Mouse (Mus musculus) megakaryocyte, embryonic 14.5 days (primary cell): Measurements from ENCODE around the gene Gm42906. TPM values are rescaled to one million over a fixed set of nuclear protein-coding genes. Genes with fewer than 3 reads are reported as not detected.

Source experiments
- H3K27me3 ChIP-seq: replicated peaks from 2 replicates; pipeline ENCODE3; 2012; ENCODE audit warnings: inconsistent platforms
- H3K36me3 ChIP-seq: replicated peaks from 2 replicates; pipeline ENCODE3; 2012; ENCODE audit warnings: low read length, inconsistent platforms, mixed read lengths
- H3K4me1 ChIP-seq: 2 replicates; pipeline ENCODE4 v1.6.1; 2012; ENCODE audit warnings: inconsistent platforms
- H3K4me3 ChIP-seq: replicated peaks from 2 replicates; pipeline ENCODE3; 2012; ENCODE audit warnings: moderate library complexity, mild to moderate bottlenecking, inconsistent platforms
- H3K9me3 ChIP-seq: 2 replicates; pipeline ENCODE4 v1.6.1; 2012; ENCODE audit warnings: inconsistent platforms
- FLI1 ChIP-seq: IDR thresholded peaks from 2 replicates; pipeline ENCODE4 v1.6.1; 2012; ENCODE audit warnings: low read length, inconsistent platforms, mixed read lengths
- GATA1 ChIP-seq: IDR thresholded peaks from 3 replicates; pipeline ENCODE4 v1.6.1; 2012; ENCODE audit warnings: mixed read lengths, low read length, inconsistent platforms, borderline replicate concordance
- polyA plus RNA-seq: library from polyadenylated mRNA; stranded (reverse); fragments of >175 nt; gene quantifications from 2 replicates; pipeline ENCODE4 v1.2.3, GENCODE M21; 2012; ENCODE audit warnings: low replicate concordance; ENCODE audit not compliant: insufficient read depth

Gm42906 gene
- polyA plus RNA-seq, result not detected in 2 replicates

DNA sequence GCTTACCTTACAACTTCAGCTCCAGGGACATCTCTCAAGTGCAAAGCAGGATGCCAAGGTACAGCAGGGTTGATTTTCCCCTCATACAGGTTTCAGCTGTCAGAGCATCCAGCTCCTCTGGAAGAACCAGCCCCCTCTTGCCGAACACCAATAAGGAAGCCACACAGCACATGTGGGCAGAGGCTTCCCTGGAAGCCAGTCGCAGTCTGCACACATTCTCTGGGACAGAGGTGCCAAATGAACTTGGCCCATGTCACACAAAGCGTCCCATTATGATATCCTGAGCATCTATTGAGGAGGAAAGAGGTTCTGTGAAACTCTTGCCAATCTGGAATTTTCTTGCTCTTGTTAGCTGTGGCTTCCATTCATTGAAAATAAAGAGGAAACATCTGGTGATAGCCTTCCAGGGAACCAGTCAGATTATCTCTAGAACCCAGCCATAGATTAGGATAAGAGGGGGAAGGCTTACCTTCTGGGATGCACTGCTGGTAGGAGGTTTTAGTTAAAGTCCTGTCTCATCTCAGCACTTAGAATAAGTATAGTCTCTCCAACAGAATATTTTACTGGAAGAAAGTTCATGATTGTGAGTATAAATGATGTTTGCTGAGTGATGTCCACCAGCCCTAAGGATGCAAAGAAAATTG is at the start of gene Gm42906:
Gene Gm42906 (minus strand): TSS at position 51 of the 644 bp plus-strand sequence.
- no peak within 1 kb of the TSS for H3K4me3 ChIP-seq
- peaks cover 1% of the 10 kb centered on the region for H3K27me3 ChIP-seq
- H3K36me3 ChIP-seq, result no peaks in the 10 kb centered on the region
- peaks cover 4% of the 10 kb centered on the region for H3K4me1 ChIP-seq
- H3K9me3 ChIP-seq, result 0 out of 2 replicates have a peak, but pooled peaks cover 4% of the 10 kb centered on the region
- TF ChIP-seq FLI1, result no peak

DNA sequence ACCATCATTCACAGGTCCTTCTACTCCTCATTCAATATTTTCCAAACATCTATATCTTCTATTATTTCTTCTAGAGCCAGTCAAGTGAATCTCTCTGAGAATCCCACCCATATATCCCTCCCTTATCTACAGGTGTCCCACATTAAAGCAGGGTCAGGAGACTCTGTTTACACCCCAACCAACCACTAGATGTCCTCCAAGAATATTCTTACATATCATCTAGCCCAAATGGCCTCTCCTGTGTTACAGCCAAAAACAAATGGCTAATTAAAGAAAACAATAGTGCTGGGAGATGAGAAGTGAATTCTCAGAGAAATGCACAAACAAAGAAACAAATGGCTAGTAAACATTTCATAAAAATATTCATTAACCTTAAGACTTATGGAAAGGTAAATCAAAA is 17.7 kb upstream of the Gm42906 start:
- TF ChIP-seq GATA1 (no peak), FLI1 (no peak)
- Histone ChIP-seq H3K9me3 (no peaks in the 10 kb centered on the region), H3K36me3 (no peaks in the 10 kb centered on the region), H3K4me1 (no peaks in the 10 kb centered on the region), H3K27me3 (no peaks in the 10 kb centered on the region), H3K4me3 (no peak overlapping the region)

DNA sequence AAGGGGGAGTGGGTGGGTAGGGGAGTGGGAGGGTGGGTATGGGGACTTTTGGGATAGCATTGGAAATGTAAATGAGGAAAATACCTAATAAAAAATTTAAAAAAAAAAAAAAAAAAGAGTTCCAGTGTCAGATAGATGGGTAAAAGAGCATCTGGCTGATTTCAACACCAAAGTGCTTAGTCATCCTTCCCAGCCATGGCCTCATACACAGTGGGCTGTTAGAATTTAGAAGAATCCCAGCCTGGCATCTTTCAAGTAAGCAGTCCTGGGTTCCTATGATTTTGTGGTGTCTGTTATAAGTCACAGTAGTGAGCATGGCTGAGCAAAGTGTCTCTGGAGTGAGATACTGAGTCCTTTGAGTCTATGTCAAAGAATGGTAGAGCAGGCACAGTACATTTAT is 7.1 kb upstream of the Gm42906 start:
- no peaks in the 10 kb centered on the region for H3K27me3 ChIP-seq
- H3K9me3 ChIP-seq, result 0 out of 2 replicates have a peak, but pooled peaks cover 5% of the 10 kb centered on the region
- H3K36me3 ChIP-seq, result no peaks in the 10 kb centered on the region
- TF ChIP-seq GATA1 (no peak), FLI1 (no peak)
- H3K4me1 ChIP-seq, result no peaks in the 10 kb centered on the region
- H3K4me3 ChIP-seq, result no peak overlapping the region

DNA sequence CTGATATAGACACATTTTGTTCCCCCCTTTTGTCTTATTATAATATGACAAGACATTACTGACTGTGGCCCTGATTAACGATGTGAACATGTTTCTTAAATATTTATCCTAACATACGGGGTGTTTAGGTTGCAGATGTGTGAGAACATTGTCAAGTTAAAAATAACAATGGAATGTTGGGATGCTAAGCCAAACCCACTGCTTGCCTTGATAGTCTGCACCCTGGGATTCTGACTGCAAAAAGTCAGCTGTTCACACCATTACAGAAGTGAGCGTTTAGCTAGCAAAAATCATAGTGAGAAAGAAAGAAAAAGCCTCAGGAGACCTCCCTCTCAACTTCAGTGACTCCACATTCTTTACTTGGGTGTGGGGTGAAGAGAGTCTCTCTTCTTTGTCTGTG is 1.5 kb downstream of the Gm42906 start:
- no peak for TF ChIP-seq FLI1
- TF ChIP-seq GATA1, result no peak
- no peak overlapping the region for H3K4me3 ChIP-seq
- peaks cover 1% of the 10 kb centered on the region for H3K27me3 ChIP-seq
- H3K9me3 ChIP-seq, result 0 out of 2 replicates have a peak, but pooled peaks cover 4% of the 10 kb centered on the region
- H3K4me1 ChIP-seq, result peaks cover 4% of the 10 kb centered on the region
- H3K36me3 ChIP-seq, result no peaks in the 10 kb centered on the region

DNA sequence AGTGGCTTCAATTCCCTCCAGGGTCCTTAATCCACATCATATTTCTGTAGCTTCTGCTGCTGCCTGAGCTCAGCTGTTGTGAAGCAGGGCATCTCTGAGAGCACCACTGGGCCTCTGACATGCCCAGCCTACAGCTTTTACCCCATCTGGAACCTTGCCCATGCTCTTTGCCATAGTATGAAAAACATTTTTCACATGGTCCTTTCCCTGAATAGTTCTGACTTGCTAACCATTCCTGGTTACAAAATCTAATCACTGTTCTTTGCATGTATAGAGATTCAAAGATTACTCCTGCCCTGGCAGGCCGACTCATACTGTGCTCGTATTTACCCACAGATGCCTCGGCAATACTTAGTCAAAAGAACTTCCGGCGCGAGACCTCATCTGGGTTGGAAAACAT is 5.3 kb downstream of the Gm42906 start:
- Histone ChIP-seq H3K27me3 (peaks cover 1% of the 10 kb centered on the region), H3K9me3 (0 out of 2 replicates have a peak, but pooled peaks cover 3% of the 10 kb centered on the region), H3K4me3 (no peak overlapping the region), H3K36me3 (no peaks in the 10 kb centered on the region), H3K4me1 (peaks cover 7% of the 10 kb centered on the region)
- no peak for TF ChIP-seq GATA1
- no peak for TF ChIP-seq FLI1

DNA sequence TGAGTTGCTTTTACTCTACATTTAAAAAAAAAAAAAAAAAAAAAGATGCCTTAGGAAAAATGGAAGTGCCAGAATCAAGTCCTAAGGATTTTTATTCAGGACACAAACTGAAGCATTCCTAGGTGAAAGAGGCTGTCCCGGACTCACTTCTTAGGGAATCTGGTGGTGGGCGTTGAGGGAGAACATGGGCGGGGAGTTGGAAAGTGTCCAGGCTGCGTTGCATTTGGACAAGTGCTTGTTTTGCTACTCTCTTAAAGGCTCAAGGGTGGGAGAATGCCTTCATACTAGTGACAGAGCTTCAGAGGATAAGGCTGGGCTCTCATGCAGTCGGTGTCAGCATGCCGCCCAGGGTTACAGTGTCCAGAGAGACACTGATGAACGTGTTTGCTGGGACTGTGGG is 6.1 kb downstream of the Gm42906 start:
- Histone ChIP-seq H3K4me1 (peaks cover 8% of the 10 kb centered on the region), H3K27me3 (no peaks in the 10 kb centered on the region), H3K4me3 (no peak overlapping the region), H3K36me3 (no peaks in the 10 kb centered on the region), H3K9me3 (0 out of 2 replicates have a peak, but pooled peaks cover 4% of the 10 kb centered on the region)
- TF ChIP-seq GATA1 (no peak), FLI1 (no peak)

DNA sequence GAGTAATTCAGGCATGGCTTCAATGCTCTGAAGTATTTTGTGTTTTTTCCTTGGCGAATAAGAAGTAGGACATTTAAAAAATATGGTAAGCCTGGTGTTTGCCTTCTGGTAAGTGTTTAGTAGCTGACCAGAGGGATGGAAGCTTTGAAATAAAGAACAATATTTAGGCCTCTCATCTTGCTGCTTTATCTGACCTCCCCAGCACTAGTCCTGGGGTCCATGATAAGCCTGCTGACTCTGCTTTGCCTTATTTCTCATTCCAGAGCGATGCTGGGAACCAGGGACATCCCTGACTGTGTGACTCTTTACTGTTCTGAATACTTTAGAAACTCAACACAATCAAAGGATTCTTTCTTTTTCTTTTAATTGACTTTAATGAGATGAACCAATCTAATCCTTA is 9.4 kb downstream of the Gm42906 start:
- Histone ChIP-seq H3K4me1 (peaks cover 7% of the 10 kb centered on the region; the same call in 1 of the 2 replicates), H3K27me3 (no peaks in the 10 kb centered on the region), H3K4me3 (no peak overlapping the region), H3K9me3 (0 out of 2 replicates have a peak, but pooled peaks cover 4% of the 10 kb centered on the region), H3K36me3 (no peaks in the 10 kb centered on the region)
- TF ChIP-seq GATA1 (no peak), FLI1 (no peak)

DNA sequence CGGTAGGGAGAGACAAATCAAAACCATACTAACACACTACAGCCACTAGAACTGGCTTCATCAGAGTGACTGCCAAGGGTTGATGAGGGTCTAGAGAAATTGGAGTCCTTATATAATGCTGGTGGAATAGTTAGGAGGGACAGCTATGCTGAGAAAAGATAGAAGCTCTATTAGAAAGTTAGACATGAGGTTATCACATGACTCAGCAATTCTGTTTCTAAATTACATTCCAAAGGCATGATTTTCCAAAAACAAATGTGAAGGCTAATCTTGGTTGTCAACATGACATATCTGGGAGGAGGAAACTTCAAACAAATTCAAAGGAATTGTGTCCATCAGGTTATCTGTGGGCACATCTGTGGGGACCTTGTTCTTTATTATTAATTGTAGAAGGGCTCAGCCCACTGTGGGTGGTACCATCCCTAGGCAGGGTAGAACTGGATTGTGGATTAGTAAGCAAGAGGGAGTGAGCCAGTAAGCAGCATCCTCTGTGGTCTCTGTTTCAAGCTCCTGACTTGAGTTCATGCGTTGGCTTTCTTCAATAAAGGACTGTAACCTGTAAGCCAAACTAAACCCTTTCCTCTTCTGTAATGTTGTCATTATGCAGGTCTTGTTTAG is 10.4 kb downstream of the Gm42906 start:
- H3K4me3 ChIP-seq, result no peak overlapping the region
- no peaks in the 10 kb centered on the region for H3K27me3 ChIP-seq
- TF ChIP-seq FLI1 (no peak), GATA1 (no peak)
- no peaks in the 10 kb centered on the region for H3K36me3 ChIP-seq
- H3K9me3 ChIP-seq, result 0 out of 2 replicates have a peak, but pooled peaks cover 4% of the 10 kb centered on the region
- peaks cover 17% of the 10 kb centered on the region for H3K4me1 ChIP-seq

DNA sequence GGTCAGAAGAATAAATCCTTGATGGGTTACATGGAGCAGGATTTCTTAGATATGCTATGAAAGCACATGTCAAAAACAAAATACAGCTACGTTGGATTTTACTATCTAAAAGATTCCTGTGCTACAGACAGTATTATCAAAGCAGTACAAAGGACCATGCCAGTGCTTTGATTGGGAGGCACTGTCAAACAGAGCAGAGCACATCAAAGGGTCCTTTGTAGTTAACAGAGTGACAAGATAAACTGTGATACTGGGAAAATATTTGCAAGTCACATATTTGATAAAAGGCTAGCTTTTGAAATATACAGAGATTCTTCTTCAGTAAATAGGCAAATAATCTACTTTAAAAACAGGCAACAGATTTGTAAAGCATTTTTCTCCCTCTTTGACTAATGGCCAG is 11.0 kb downstream of the Gm42906 start:
- Histone ChIP-seq H3K36me3 (no peaks in the 10 kb centered on the region), H3K27me3 (no peaks in the 10 kb centered on the region), H3K4me1 (peaks cover 21% of the 10 kb centered on the region), H3K4me3 (no peak overlapping the region), H3K9me3 (0 out of 2 replicates have a peak, but pooled peaks cover 4% of the 10 kb centered on the region)
- no peak for TF ChIP-seq GATA1
- TF ChIP-seq FLI1, result no peak

DNA sequence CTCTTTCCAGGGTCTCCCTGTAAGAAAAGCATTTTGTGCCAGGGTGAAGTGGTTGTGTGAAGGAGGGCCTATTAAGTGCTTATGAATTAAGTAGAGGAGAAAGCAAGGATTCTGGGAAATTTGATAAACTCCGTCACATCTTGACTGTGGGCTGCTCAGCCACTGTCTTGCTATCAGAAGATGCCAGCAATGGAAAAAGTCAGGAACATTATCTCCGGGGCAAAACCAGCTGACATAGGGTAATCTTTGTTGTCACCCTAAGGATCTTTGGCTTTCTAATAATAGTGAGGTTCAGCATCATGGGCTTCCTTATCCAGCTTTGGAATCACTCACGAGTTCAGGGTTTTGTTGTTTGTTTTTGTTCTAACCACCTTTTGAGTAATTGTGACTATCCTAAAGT is 14.3 kb downstream of the Gm42906 start:
- no peaks in the 10 kb centered on the region for H3K27me3 ChIP-seq
- TF ChIP-seq FLI1 (no peak), GATA1 (no peak)
- H3K4me1 ChIP-seq, result peaks cover 23% of the 10 kb centered on the region
- H3K4me3 ChIP-seq, result no peak overlapping the region
- no peaks in the 10 kb centered on the region for H3K36me3 ChIP-seq
- 0 out of 2 replicates have a peak, but pooled peaks cover 4% of the 10 kb centered on the region for H3K9me3 ChIP-seq
